Mouse (Mus musculus): ENCODE data around the gene Clec12b. TPM values are rescaled to one million over a fixed set of nuclear protein-coding genes. Genes with fewer than 3 reads are reported as not detected.
"Not testable (repeated sequence)": the region's sequence is repeated elsewhere in the genome, so short reads cannot be mapped to it uniquely, and the experiment has no call there.

Clec12b gene
- polyA plus RNA-seq, 1 experiment from 2014 or later: not detected

DNA sequence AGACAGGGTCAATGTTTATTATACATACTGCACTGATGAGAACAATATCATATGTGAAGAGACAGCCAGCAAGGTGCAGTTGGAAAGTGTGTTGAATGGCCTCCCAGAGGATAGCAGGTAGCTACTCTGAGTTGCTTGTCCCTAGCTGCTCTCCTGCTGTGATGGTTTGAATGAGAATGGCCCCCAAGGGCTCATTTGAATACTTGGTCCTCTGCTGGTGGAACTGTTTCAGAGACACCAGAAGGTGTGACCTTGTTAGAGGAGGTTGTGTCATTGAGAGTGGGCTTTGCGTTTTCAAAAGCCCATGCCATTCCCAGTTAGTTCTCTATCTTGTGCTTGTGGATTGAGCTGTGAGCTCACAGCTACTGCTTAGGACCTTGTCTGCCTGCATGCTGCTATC is 21.7 kb downstream of the Clec12b start:
- WGBS: 20% methylated on average over 1 of the region's 1 CpGs
- H3K4me3 ChIP-seq: no peak overlapping the region

DNA sequence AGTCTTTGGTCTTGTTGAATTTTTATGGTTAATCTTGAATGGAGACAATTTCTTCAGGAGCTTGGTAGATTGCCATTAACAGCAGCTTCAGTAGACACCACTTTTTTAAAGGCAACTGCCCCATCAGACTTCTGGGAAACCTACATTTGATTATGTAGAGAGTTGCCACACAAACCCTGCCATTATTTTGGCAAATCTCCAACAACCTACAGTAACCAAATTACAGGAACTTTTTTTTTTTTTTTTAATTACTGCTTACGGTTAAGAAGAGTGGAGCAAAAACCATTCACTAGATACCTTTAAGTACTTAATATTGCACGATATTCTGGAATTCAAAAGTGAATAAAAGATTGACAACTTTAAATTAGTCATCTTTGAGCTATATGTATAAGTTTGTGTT is 26.2 kb downstream of the Clec12b start:
- no peak for ATAC-seq (ENCODE audit: low FRiP score)
- Histone ChIP-seq H3K9me3 (replicated peaks) (no peaks in the 10 kb centered on the region), H3K4me3 (no peak overlapping the region), H3K9ac (no peak overlapping the region), H3K27ac (no peak overlapping the region), H3K4me1 (no peaks in the 10 kb centered on the region), H3K4me2 (replicated peaks) (no peak overlapping the region), H3K27me3 (no peaks in the 10 kb centered on the region), H3K36me3 (no peaks in the 10 kb centered on the region)
- 96% methylated on average over 2 of the region's 2 CpGs for whole genome bisulfite sequencing

More for the DNA sequence above, 21.7 kb downstream of the Clec12b start:
- no peak for ATAC-seq (ENCODE audit: low FRiP score)
- Histone ChIP-seq H3K4me1 (no peaks in the 10 kb centered on the region), H3K27ac (no peak overlapping the region), H3K4me2 (replicated peaks) (no peak overlapping the region), H3K36me3 (no peaks in the 10 kb centered on the region), H3K27me3 (no peaks in the 10 kb centered on the region), H3K9ac (no peak overlapping the region), H3K9me3 (replicated peaks) (no peaks in the 10 kb centered on the region)

DNA sequence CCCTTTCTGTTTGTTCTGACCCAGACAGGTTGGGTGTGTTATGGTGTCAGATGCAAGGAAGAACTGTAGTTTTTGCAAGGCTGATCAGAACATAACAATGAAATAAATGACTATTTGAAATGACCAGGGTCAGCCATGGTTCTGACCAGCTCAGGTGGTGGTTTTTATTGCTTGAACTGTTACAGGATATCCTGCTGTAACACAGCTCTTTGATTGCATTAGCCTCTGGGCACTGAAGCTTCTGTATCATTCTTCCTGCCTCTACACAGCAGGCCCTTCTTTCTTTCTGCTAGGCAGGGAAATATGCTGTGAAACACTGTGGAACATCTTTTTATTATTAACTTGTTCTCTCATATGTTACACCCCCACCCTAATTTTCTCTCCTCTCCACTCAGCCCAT is 29.2 kb downstream of the Clec12b start:
- no peaks in the 10 kb centered on the region for H3K36me3 ChIP-seq
- H3K4me2 ChIP-seq (replicated peaks): no peak overlapping the region
- H3K4me1 ChIP-seq: no peaks in the 10 kb centered on the region
- no peak overlapping the region for H3K27ac ChIP-seq
- H3K9ac ChIP-seq: no peak overlapping the region
- ATAC-seq (ENCODE audit: low FRiP score): no peak
- no peak overlapping the region for H3K4me3 ChIP-seq
- no peaks in the 10 kb centered on the region for H3K27me3 ChIP-seq
- no peaks in the 10 kb centered on the region for H3K9me3 ChIP-seq (replicated peaks)

DNA sequence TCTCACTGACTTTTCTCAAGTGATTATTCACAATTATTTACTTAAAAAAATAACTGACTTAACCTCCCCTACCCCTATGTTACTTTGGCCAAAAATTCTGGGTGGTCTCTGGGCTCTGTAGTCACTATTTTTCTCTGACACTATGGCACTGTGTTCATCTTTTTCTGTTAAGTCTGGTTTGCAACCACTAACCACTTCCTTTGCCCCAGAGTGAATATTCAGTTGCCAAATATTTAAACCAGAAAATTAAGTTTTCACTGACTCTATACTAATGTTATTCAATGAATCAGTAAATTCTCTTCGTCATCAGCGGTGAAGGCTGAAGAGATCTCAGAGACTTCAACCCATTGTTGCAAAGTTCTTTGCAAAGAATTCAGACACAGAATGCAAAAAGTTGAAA is 29.9 kb downstream of the Clec12b start:
- H3K4me1 ChIP-seq: no peaks in the 10 kb centered on the region
- no peak for ATAC-seq (ENCODE audit: low FRiP score)
- H3K4me3 ChIP-seq: no peak overlapping the region
- H3K27me3 ChIP-seq: no peaks in the 10 kb centered on the region
- H3K9me3 ChIP-seq (replicated peaks): no peaks in the 10 kb centered on the region
- 94% methylated on average over 2 of the region's 2 CpGs for WGBS
- no peak overlapping the region for H3K27ac ChIP-seq
- H3K36me3 ChIP-seq: no peaks in the 10 kb centered on the region
- no peak overlapping the region for H3K9ac ChIP-seq
- no peak overlapping the region for H3K4me2 ChIP-seq (replicated peaks)

DNA sequence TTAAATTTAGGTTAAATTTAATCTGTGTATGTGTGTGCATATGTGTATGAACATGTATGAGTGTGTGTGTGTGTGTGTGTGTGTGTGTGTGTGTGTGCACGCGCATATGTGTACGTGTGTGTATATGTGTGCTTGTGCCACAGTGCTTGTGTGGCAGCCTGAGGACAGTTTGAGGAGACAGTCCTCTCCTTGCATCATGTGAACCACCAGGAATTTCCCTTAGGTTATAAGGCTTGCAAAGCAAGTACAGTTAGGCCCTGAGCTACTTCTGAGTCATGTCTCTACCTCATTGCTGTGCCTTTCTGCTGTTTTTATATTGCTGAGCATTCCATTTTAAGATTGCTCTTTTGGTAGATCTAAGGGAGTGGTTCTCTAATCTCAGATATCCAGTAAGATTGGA is 34.6 kb downstream of the Clec12b start:
- Histone ChIP-seq H3K4me3 (no peak overlapping the region), H3K4me2 (replicated peaks) (no peak overlapping the region), H3K36me3 (no peaks in the 10 kb centered on the region), H3K9me3 (replicated peaks) (peaks cover 6% of the 10 kb centered on the region; the same call in 1 of the 2 replicates), H3K9ac (no peak overlapping the region), H3K27ac (no peak overlapping the region), H3K4me1 (no peaks in the 10 kb centered on the region), H3K27me3 (no peaks in the 10 kb centered on the region)
- no peak for ATAC-seq (ENCODE audit: low FRiP score)
- 98% methylated on average over 3 of the region's 3 CpGs for WGBS

DNA sequence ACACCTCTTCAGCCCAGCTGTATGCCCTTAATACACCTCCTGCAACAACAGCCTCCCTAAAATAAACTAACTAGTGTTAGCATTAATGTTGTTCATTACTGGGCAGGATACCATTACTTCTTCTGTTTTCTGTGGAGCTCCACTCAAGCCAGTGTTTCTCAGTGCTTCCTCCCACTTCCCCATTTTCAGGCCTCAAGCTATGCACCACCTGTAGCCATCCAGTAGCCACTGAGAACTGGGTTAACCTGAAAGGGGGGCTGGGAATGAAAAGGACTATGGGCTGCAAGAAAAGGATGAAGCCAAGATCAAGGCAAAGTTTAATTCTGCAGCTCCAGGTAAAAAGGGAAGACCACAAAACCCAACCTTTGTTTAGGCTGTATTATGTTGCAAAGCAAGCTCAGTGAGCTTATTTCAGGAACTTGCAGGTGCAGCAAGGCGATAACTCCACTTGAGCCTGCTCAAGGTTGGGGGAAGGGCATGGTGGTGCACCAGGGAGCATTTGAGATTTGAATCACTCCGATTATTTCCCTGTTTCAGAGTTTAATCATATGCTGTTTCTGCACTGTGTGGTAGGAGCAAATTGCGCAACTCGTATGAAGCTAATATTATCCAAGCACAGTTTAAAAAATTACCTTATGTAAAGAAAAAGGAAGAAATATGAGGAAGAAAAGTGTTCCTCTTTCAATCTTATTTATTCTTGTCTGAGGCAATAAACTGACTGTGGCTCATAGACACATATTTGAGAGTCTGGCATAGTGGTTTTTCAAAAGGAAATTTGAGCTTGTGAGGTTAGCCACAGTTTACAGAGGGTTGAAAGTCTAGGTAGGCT is 35.9 kb downstream of the Clec12b start:
- Histone ChIP-seq H3K4me2 (replicated peaks) (no peak overlapping the region), H3K27ac (no peak overlapping the region), H3K4me1 (no peaks in the 10 kb centered on the region), H3K4me3 (no peak overlapping the region), H3K9ac (no peak overlapping the region), H3K27me3 (no peaks in the 10 kb centered on the region), H3K36me3 (no peaks in the 10 kb centered on the region), H3K9me3 (replicated peaks) (peaks cover 6% of the 10 kb centered on the region; the same call in 1 of the 2 replicates)
- 62% methylated on average over 4 of the region's 4 CpGs for WGBS
- no peak for ATAC-seq (ENCODE audit: low FRiP score)

DNA sequence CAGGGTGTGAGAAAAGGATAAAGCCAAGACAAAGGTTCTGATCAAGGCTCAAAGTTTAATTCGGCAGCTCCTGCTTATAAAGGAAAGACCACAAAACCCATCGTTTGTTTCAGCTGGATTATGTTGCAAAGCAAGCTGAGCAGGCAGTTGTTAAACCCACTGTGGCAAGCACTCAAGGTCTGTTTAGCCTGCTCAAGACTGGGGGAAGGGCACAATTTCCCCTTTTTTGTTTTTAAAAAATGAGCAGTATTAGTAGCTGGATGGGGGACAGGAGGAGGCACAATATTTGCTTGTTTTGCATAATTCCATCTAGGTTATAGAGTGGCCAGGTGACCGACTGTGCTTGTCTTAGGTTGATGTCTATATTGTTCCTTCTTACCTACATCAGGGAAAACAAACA is 41.3 kb downstream of the Clec12b start:
- 79% methylated on average over 3 of the region's 3 CpGs for WGBS
- no peaks in the 10 kb centered on the region for H3K36me3 ChIP-seq
- peaks cover 6% of the 10 kb centered on the region; the same call in 1 of the 2 replicates for H3K9me3 ChIP-seq (replicated peaks)
- H3K4me2 ChIP-seq (replicated peaks): no peak overlapping the region
- no peaks in the 10 kb centered on the region for H3K4me1 ChIP-seq
- no peaks in the 10 kb centered on the region for H3K27me3 ChIP-seq
- H3K4me3 ChIP-seq: no peak overlapping the region
- H3K27ac ChIP-seq: no peak overlapping the region
- H3K9ac ChIP-seq: no peak overlapping the region
- ATAC-seq (ENCODE audit: low FRiP score): no peak

DNA sequence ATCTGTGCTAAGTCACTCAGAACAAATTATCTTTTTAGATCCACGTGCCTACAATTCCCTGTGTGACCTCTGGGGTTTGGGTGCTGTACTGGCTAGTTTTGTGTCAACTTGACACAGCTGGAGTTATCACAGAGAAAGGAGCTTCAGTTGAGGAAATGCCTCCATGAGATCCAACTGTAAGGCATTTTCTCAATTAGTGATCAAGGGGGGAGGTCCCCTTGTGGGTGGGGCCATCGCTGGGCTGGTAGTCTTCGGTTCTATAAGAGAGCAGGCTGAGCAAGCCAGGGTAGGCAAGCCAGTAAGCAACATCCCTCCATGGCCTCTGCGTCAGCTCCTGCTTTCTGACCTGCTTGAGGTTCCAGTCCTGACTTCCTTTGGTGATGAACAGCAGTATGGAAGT is 43.3 kb downstream of the Clec12b start, which contains the start of gene Clec12a:
Clec12a (plus strand) TSS at position 301 of the 400 bp plus-strand sequence.
- ATAC-seq (ENCODE audit: low FRiP score); H3K9ac ChIP-seq; H3K4me2 ChIP-seq (replicated peaks); H3K4me3 ChIP-seq; H3K36me3 ChIP-seq; H3K4me1 ChIP-seq; H3K9me3 ChIP-seq (replicated peaks); H3K27me3 ChIP-seq; H3K27ac ChIP-seq: not testable (repeated sequence)
- WGBS: 81% methylated on average over 4 of the region's 4 CpGs

DNA sequence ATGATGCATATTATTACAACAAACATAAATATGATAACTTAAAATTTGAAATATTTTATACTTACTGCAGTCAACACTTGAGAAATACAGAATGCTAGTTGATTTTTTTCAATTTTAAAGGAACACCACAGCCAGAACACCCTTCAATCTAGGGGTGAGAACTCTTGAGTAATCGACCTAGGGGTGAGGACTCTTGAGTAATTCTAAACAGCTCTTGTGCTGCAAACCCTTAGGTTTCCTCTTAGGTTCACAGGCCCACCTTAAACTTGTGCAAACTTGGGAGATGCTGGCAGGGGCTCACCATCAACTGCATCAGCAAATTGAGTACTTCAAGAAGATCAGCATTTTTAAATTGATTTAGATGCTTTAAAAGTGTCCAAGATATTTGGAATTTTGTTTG is 47.9 kb downstream of the Clec12b start:
- Histone ChIP-seq H3K36me3 (no peaks in the 10 kb centered on the region), H3K27me3 (no peaks in the 10 kb centered on the region), H3K9ac (no peak overlapping the region), H3K27ac (no peak overlapping the region), H3K9me3 (replicated peaks) (no peaks in the 10 kb centered on the region), H3K4me2 (replicated peaks) (no peak overlapping the region), H3K4me3 (no peak overlapping the region), H3K4me1 (no peaks in the 10 kb centered on the region)
- ATAC-seq (ENCODE audit: low FRiP score): no peak
- 82% methylated on average over 1 of the region's 1 CpGs for WGBS

DNA sequence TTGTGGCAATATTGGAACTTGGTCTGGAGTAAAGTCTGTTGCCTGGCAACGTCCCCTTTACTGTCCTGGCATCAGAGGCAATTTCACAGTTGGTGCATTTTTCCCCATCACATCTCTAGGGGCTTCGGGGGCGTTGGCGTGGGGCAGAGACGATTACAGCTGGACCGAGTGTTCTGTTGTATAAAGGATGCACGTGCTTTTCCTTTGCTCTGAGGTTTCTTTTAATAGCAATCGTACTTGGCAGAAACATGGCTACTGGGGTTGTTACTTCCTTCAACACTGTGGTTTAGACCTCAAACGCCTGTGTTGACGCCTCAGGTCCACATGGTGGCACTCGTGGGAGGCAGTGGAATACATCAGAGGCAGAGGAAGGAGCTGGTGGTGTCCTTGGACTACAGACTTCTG is 52.0 kb downstream of the Clec12b start:
- Histone ChIP-seq H3K4me1 (no peaks in the 10 kb centered on the region), H3K9me3 (replicated peaks) (no peaks in the 10 kb centered on the region), H3K4me2 (replicated peaks) (no peak overlapping the region), H3K27ac (no peak overlapping the region), H3K4me3 (no peak overlapping the region), H3K9ac (no peak overlapping the region), H3K36me3 (no peaks in the 10 kb centered on the region), H3K27me3 (no peaks in the 10 kb centered on the region)
- 29% methylated on average over 11 of the region's 11 CpGs for WGBS
- peak; percentile 81 for ATAC-seq (ENCODE audit: low FRiP score)

DNA sequence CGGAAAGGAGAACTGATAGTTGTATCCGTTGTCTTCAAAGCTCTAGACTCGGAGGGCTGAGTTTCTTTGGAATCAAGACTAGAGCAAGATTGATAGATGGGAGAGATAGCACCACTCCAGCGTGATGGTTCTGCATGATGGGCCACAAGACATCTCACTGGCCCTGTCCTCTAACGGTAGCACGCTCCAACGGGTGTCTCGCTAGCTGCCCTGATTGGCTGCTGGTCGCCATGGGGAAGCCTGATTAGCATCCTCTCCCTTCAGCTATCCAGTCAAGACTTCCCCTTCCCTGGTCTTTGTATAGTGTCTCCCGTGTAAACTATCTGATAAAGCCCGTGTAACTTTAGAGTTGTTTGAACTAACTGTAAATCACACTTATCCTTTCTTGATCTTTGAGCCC is 54.1 kb downstream of the Clec12b start, which contains the start of gene 4922502D21Rik:
4922502D21Rik (minus strand) TSS at position 187 of the 400 bp plus-strand sequence.
- WGBS: 53% methylated on average over 11 of the region's 11 CpGs
- H3K4me2 ChIP-seq (replicated peaks): no peak within 1 kb of the TSS
- no peak within 1 kb of the TSS for H3K9ac ChIP-seq
- no peak within 1 kb of the TSS for H3K4me3 ChIP-seq
- H3K4me1 ChIP-seq: no peaks in the 10 kb centered on the region
- no peaks in the 10 kb centered on the region for H3K9me3 ChIP-seq (replicated peaks)
- H3K27ac ChIP-seq: no peak within 1 kb of the TSS
- no peak for ATAC-seq (ENCODE audit: low FRiP score)
- no peaks in the 10 kb centered on the region for H3K36me3 ChIP-seq
- no peaks in the 10 kb centered on the region for H3K27me3 ChIP-seq

DNA sequence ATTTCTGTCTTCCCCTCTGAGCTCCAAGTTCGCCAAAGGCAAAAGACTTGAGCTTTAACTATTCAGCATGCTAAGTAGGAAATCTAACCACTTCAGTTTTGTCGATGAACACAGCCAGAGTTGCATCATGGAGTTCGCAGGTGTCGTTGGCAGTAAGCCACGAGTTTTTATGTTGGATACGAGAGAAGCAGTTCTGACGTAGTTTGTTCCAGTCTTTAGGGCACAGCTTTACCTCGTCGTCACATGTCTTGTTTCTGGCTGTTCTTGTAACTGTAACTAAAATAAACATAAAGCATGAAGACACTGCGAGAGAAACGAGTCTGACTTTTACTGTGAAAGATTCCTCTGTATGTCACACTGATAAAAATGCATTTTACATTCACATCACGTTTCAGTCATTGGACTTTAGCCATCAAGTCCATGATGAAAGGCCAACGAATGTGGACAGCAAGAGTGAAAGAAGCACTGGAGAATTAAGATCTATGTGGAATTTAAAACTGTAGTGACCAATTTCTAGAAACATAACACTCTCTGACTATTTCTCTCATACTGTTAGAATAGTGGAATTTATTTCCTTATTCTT is 59.0 kb downstream of the Clec12b start:
- WGBS: 85% methylated on average over 13 of the region's 13 CpGs

DNA sequence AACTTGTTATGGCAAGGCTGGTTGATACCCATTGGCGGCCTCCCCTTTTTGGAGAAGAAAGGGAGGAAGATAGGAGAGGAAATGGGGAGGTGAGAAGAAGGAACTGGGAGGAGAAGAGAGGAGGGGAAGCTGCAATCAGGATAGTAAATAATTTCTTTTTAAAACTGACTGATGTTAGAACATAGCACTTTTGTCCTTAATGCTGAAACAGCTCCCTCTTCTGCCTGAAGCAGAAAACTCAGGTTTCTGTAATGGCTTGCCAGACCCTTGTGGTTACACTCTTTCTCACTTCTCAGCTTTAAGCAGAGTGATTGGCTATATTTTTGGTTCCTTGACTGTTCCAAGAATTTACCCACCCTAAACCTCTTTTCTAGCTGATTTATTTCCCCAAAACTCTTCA is 59.7 kb downstream of the Clec12b start:
- no peak for ATAC-seq (ENCODE audit: low FRiP score)
- no peaks in the 10 kb centered on the region for H3K36me3 ChIP-seq
- H3K4me3 ChIP-seq: no peak overlapping the region
- no peak overlapping the region for H3K27ac ChIP-seq
- H3K4me2 ChIP-seq (replicated peaks): no peak overlapping the region
- no peaks in the 10 kb centered on the region for H3K27me3 ChIP-seq
- H3K9ac ChIP-seq: no peak overlapping the region
- H3K9me3 ChIP-seq (replicated peaks): no peaks in the 10 kb centered on the region
- WGBS: 76% methylated on average over 1 of the region's 1 CpGs
- no peaks in the 10 kb centered on the region for H3K4me1 ChIP-seq

More for the DNA sequence above, 59.0 kb downstream of the Clec12b start:
- Histone ChIP-seq H3K9ac (no peak overlapping the region), H3K9me3 (replicated peaks) (no peaks in the 10 kb centered on the region), H3K36me3 (no peaks in the 10 kb centered on the region), H3K4me3 (no peak overlapping the region), H3K4me1 (no peaks in the 10 kb centered on the region), H3K27ac (no peak overlapping the region), H3K27me3 (no peaks in the 10 kb centered on the region), H3K4me2 (replicated peaks) (no peak overlapping the region)
- ATAC-seq (ENCODE audit: low FRiP score): no peak
